Mouse (Mus musculus) myocyte (in vitro differentiated cells): ENCODE results near the gene Nsrp1. TPM values are rescaled to one million over a fixed set of nuclear protein-coding genes. Genes with fewer than 3 reads are reported as not detected.

Experiments used
- H3K27me3 ChIP-seq: one replicate; pipeline ENCODE4 v1.6.1; 2011; ENCODE audit not compliant: control insufficient read depth, insufficient read depth, insufficient read length
- H3K36me3 ChIP-seq: one replicate; pipeline ENCODE4 v1.6.1; 2011; ENCODE audit not compliant: control insufficient read depth, insufficient read depth
- H3K4me2 ChIP-seq: one replicate; pipeline ENCODE4 v1.6.1; 2011; ENCODE audit warnings: low read depth, control low read depth
- H3K4me3 ChIP-seq: one replicate; pipeline ENCODE4 v1.5.1; 2011; ENCODE audit warnings: mild to moderate bottlenecking, control low read depth, moderate library complexity
- H3K79me2 ChIP-seq: one replicate; pipeline ENCODE4 v1.6.1; 2011; ENCODE audit not compliant: control insufficient read depth, insufficient read depth
- H3ac ChIP-seq: one replicate; pipeline ENCODE4 v1.6.1; 2011; ENCODE audit not compliant: control insufficient read depth, insufficient read length
- CEBPB ChIP-seq: IDR thresholded peaks from 2 replicates; pipeline ENCODE4 v1.6.1; 2011; ENCODE audit warnings: mild to moderate bottlenecking, moderate library complexity; ENCODE audit not compliant: poor library complexity, insufficient read depth, severe bottlenecking
- E2F4 ChIP-seq: IDR thresholded peaks from one replicate; pipeline ENCODE4 v1.6.1; 2011; ENCODE audit warnings: mild to moderate bottlenecking, control low read depth, moderate library complexity; ENCODE audit not compliant: insufficient read depth
- MAX ChIP-seq: IDR thresholded peaks from one replicate; pipeline ENCODE4 v1.6.1; 2011; ENCODE audit warnings: low read depth, mild to moderate bottlenecking, control low read depth
- MYOD1 ChIP-seq, 3 experiments: IDR thresholded peaks; one replicate each; pipeline ENCODE4 v1.6.1; 2011; ENCODE audit warnings: control low read depth in 2 of 3, low read depth in 2 of 3, mild to moderate bottlenecking in 2 of 3, moderate library complexity in 1 of 3; ENCODE audit not compliant: insufficient read length in 2 of 3, control insufficient read depth in 1 of 3
- MYOG ChIP-seq, 3 experiments: IDR thresholded peaks; one replicate each; pipeline ENCODE4 v1.6.1; 2011; ENCODE audit warnings: control low read depth in 2 of 3, low read depth in 2 of 3, mild to moderate bottlenecking in 2 of 3; ENCODE audit not compliant: insufficient read length in 2 of 3, control insufficient read depth in 1 of 3, insufficient read depth in 1 of 3
- POLR2A ChIP-seq: IDR thresholded peaks from one replicate; pipeline ENCODE4 v1.6.1; 2011; ENCODE audit warnings: low read depth, mild to moderate bottlenecking, control low read depth, moderate library complexity; ENCODE audit not compliant: insufficient read length
- POLR2AphosphoS2 ChIP-seq: IDR thresholded peaks from one replicate; pipeline ENCODE4 v1.6.1; 2011; ENCODE audit warnings: low read depth, control low read depth; ENCODE audit not compliant: insufficient read length
- REST ChIP-seq: IDR thresholded peaks from one replicate; pipeline ENCODE4 v1.6.1; 2011; ENCODE audit warnings: mild to moderate bottlenecking, control low read depth, moderate library complexity; ENCODE audit not compliant: insufficient read depth, insufficient read length
- SRF ChIP-seq: IDR thresholded peaks from one replicate; pipeline ENCODE4 v1.6.1; 2011; ENCODE audit warnings: low read depth; ENCODE audit not compliant: control insufficient read depth, insufficient read length
- TCF12 ChIP-seq: IDR thresholded peaks from one replicate; pipeline ENCODE4 v1.6.1; 2011; ENCODE audit warnings: mild to moderate bottlenecking, control low read depth; ENCODE audit not compliant: poor library complexity, insufficient read depth, severe bottlenecking
- TCF3 ChIP-seq: IDR thresholded peaks from one replicate; pipeline ENCODE4 v1.6.1; 2011; ENCODE audit warnings: low read depth, control low read depth; ENCODE audit not compliant: insufficient read length
- USF1 ChIP-seq: IDR thresholded peaks from one replicate; pipeline ENCODE4 v1.6.1; 2011; ENCODE audit warnings: low read depth, mild to moderate bottlenecking, control low read depth, moderate library complexity
- polyA plus RNA-seq: library from polyadenylated mRNA; unstranded; fragments of >200 nt; fragmentation: generic; extraction: Trizol; gene quantifications from one replicate; pipeline ENCODE4 v1.2.1, GENCODE M21; 2012; ENCODE audit warnings: missing spikeins

Nsrp1 gene
- polyA plus RNA-seq, 1 experiment = 2.9 TPM

GRCm38 (mm10) chr11:77100137-77100937 lies 22.1 kb upstream of the Nsrp1 start:
- no peak overlapping the region for H3ac ChIP-seq
- H3K27me3 ChIP-seq = peaks cover 6% of the 10 kb centered on the region
- no peak for TF ChIP-seq CEBPB
- TF ChIP-seq USF1 = no peak
- no peak for TF ChIP-seq MAX
- no peaks in the 10 kb centered on the region for H3K79me2 ChIP-seq
- no peaks in the 10 kb centered on the region for H3K36me3 ChIP-seq
- H3K4me3 ChIP-seq = no peak overlapping the region
- peak overlapping the region; percentile 48 for H3K4me2 ChIP-seq

GRCm38 (mm10) chr11:77098332-77098972 lies 20.2 kb upstream of the Nsrp1 start:
- Histone ChIP-seq H3K27me3 (peaks cover 6% of the 10 kb centered on the region), H3K79me2 (no peaks in the 10 kb centered on the region), H3K4me2 (no peak overlapping the region), H3ac (no peak overlapping the region), H3K36me3 (no peaks in the 10 kb centered on the region), H3K4me3 (no peak overlapping the region)
- no peak for TF ChIP-seq E2F4
- TF ChIP-seq CEBPB = no peak
- TF ChIP-seq USF1 = no peak
- TF ChIP-seq POLR2A = no peak
- no peak for TF ChIP-seq SRF
- no peak for TF ChIP-seq MYOD1 (IDR thresholded peaks at IDR 0.05; ENCODE audit: control insufficient read depth in 1 of 3, insufficient read length in 2 of 3, low read depth in 2 of 3)
- TF ChIP-seq MYOG (IDR thresholded peaks at IDR 0.05; ENCODE audit: control insufficient read depth in 1 of 3, insufficient read depth in 1 of 3, insufficient read length in 2 of 3, low read depth in 2 of 3) = no peak

- no peaks in the 10 kb centered on the region for H3K36me3 ChIP-seq
- no peak overlapping the region for H3K4me3 ChIP-seq
- TF ChIP-seq TCF3 (no peak), POLR2A (no peak), TCF12 (no peak), MYOD1 (IDR thresholded peaks at IDR 0.05; ENCODE audit: control insufficient read depth in 1 of 3, insufficient read length in 2 of 3, low read depth in 2 of 3) (no peak), MYOG (IDR thresholded peaks at IDR 0.05; ENCODE audit: control insufficient read depth in 1 of 3, insufficient read depth in 1 of 3, insufficient read length in 2 of 3, low read depth in 2 of 3) (no peak), MAX (no peak), REST (no peak), USF1 (no peak), CEBPB (no peak), SRF (no peak), E2F4 (no peak), POLR2AphosphoS2 (no peak)
- H3ac ChIP-seq = no peak overlapping the region
- no peak overlapping the region for H3K4me2 ChIP-seq
- H3K79me2 ChIP-seq = no peaks in the 10 kb centered on the region
- peaks cover 6% of the 10 kb centered on the region for H3K27me3 ChIP-seq
Observed at GRCm38 (mm10) chr11:77096991-77097390, 18.8 kb upstream of the Nsrp1 start.

GRCm38 (mm10) chr11:77096581-77096980 lies 18.3 kb upstream of the Nsrp1 start:
- Histone ChIP-seq H3K27me3 (peaks cover 6% of the 10 kb centered on the region), H3K4me3 (no peak overlapping the region), H3K36me3 (no peaks in the 10 kb centered on the region), H3ac (no peak overlapping the region), H3K4me2 (no peak overlapping the region), H3K79me2 (no peaks in the 10 kb centered on the region)
- TF ChIP-seq USF1 = no peak
- no peak for TF ChIP-seq MAX
- no peak for TF ChIP-seq POLR2AphosphoS2
- no peak for TF ChIP-seq REST

- Histone ChIP-seq H3K4me2 (no peak overlapping the region), H3K4me3 (no peak overlapping the region), H3K27me3 (peaks cover 6% of the 10 kb centered on the region), H3ac (no peak overlapping the region), H3K79me2 (no peaks in the 10 kb centered on the region), H3K36me3 (no peaks in the 10 kb centered on the region)
- TF ChIP-seq USF1 (no peak), CEBPB (no peak), E2F4 (no peak), MYOD1 (IDR thresholded peaks at IDR 0.05; ENCODE audit: control insufficient read depth in 1 of 3, insufficient read length in 2 of 3, low read depth in 2 of 3) (no peak), MYOG (IDR thresholded peaks at IDR 0.05; ENCODE audit: control insufficient read depth in 1 of 3, insufficient read depth in 1 of 3, insufficient read length in 2 of 3, low read depth in 2 of 3) (no peak), TCF12 (no peak), TCF3 (no peak), POLR2AphosphoS2 (no peak), SRF (no peak), REST (no peak), MAX (no peak), POLR2A (no peak)
Observed at GRCm38 (mm10) chr11:77095206-77095605, 17.0 kb upstream of the Nsrp1 start.
